Mouse (Mus musculus): ENCODE results near the gene Plekhh2.

Plekhh2 gene

GRCm38 (mm10) chr17:84608606-84609005 lies 96.9 kb downstream of the Plekhh2 start:
- no peak for DNase-seq (ENCODE audit: low read depth)

- DNase-seq (ENCODE audit: low read depth), result no peak
Observed at GRCm38 (mm10) chr17:84611500-84611899, 99.8 kb downstream of the Plekhh2 start.

GRCm38 (mm10) chr17:84611971-84612370 lies 100.3 kb downstream of the Plekhh2 start:
- DNase-seq (ENCODE audit: low read depth), result no peak

GRCm38 (mm10) chr17:84615811-84616210 lies 104.1 kb downstream of the Plekhh2 start:
- DNase-seq (ENCODE audit: low read depth), result no peak

GRCm38 (mm10) chr17:84616526-84617074 lies 104.9 kb downstream of the Plekhh2 start:
- no peak for DNase-seq (ENCODE audit: low read depth)

- DNase-seq (ENCODE audit: low read depth), result no peak
Observed at GRCm38 (mm10) chr17:84617953-84618352, 106.3 kb downstream of the Plekhh2 start.

- DNase-seq (ENCODE audit: low read depth), result no peak
Observed at GRCm38 (mm10) chr17:84619112-84619511, 107.4 kb downstream of the Plekhh2 start.

GRCm38 (mm10) chr17:84620076-84620475 lies 108.4 kb downstream of the Plekhh2 start:
- DNase-seq (ENCODE audit: low read depth), result no peak

GRCm38 (mm10) chr17:84620610-84621009 lies 108.9 kb downstream of the Plekhh2 start:
- no peak for DNase-seq (ENCODE audit: low read depth)

GRCm38 (mm10) chr17:84621209-84621608 lies 109.5 kb downstream of the Plekhh2 start:
- DNase-seq (ENCODE audit: low read depth), result no peak

GRCm38 (mm10) chr17:84622028-84622427 lies 110.3 kb downstream of the Plekhh2 start:
- DNase-seq (ENCODE audit: low read depth), result no peak

GRCm38 (mm10) chr17:84622873-84623272 lies 111.2 kb downstream of the Plekhh2 start:
- DNase-seq (ENCODE audit: low read depth), result no peak

- DNase-seq (ENCODE audit: low read depth), result no peak
Observed at GRCm38 (mm10) chr17:84626276-84626856, 114.7 kb downstream of the Plekhh2 start, which contains the start of gene Dync2li1. TSS of gene Dync2li1 (plus strand) at chr17:84626496.

GRCm38 (mm10) chr17:84626857-84627305 lies 115.2 kb downstream of the Plekhh2 start:
- no peak for DNase-seq (ENCODE audit: low read depth)

- DNase-seq (ENCODE audit: low read depth), result no peak
Observed at GRCm38 (mm10) chr17:84627721-84628120, 116.0 kb downstream of the Plekhh2 start.

GRCm38 (mm10) chr17:84628611-84629010 lies 116.9 kb downstream of the Plekhh2 start:
- DNase-seq (ENCODE audit: low read depth), result no peak

- DNase-seq (ENCODE audit: low read depth), result no peak
Observed at GRCm38 (mm10) chr17:84631836-84632235, 120.1 kb downstream of the Plekhh2 start.

- no peak for DNase-seq (ENCODE audit: low read depth)
Observed at GRCm38 (mm10) chr17:84633443-84633842, 121.7 kb downstream of the Plekhh2 start.

- no peak for DNase-seq (ENCODE audit: low read depth)
Observed at GRCm38 (mm10) chr17:84636328-84636727, 124.6 kb downstream of the Plekhh2 start.

GRCm38 (mm10) chr17:84637971-84638370 lies 126.3 kb downstream of the Plekhh2 start:
- DNase-seq (ENCODE audit: low read depth), result no peak

GRCm38 (mm10) chr17:84639796-84640378 lies 128.2 kb downstream of the Plekhh2 start:
- no peak for DNase-seq (ENCODE audit: low read depth)

- peak; percentile 28 for DNase-seq (ENCODE audit: low read depth)
Observed at GRCm38 (mm10) chr17:84641893-84642292, 130.2 kb downstream of the Plekhh2 start.

- DNase-seq (ENCODE audit: low read depth), result no peak
Observed at GRCm38 (mm10) chr17:84642324-84642723, 130.6 kb downstream of the Plekhh2 start.

Data from 416B (cell line).